Mouse (Mus musculus) small intestine, adult 2 months (tissue): ENCODE data around the gene Pgm3.

ENCODE experiments used
- CTCF ChIP-seq: fragments of 200-500 bp; IDR thresholded peaks from 2 replicates; pipeline ENCODE4 v1.5.1; 2012; ENCODE audit warnings: low read depth, mild to moderate bottlenecking, control low read depth, inconsistent platforms, low read length, moderate library complexity, mixed read lengths; ENCODE audit not compliant: insufficient replicate concordance, insufficient read length; ENCODE audit errors: extremely low read depth
- POLR2A ChIP-seq: fragments of 200-500 bp; IDR thresholded peaks from 2 replicates; pipeline ENCODE4 v1.6.1; 2012; ENCODE audit warnings: low read depth, mild to moderate bottlenecking, control low read depth, inconsistent platforms, low read length, moderate library complexity

DNA sequence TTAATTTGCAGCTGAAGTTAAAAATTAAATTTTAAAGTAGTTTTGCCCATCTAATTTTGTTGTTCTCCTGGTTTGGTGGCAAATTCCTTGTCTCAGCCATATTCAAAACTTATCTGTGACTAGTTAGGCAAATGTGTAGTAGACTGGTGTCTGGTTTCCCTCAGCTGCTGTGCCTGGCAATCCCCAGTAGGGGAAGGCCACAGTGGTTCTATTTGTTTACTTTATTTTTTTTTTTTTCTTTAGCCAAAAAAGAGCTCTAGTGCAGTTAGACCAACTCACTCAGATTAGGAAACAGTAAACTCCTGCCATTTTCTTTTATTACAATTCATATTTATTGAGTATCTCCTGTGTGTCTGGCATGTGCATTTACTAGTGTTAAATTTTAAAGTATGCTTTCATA lies 49.3 kb downstream of the Pgm3 start:
- TF ChIP-seq CTCF = no peak
- TF ChIP-seq POLR2A = no peak
